Mouse (Mus musculus): ENCODE measurements around the gene Zranb3. TPM values are rescaled to one million over a fixed set of nuclear protein-coding genes. Genes with fewer than 3 reads are reported as not detected.

Gene Zranb3
- polyA plus RNA-seq, 1 experiment: 7.6 TPM

- Histone ChIP-seq H3K27ac (ENCODE audit: control insufficient read depth, insufficient read depth, low read depth, low read length, poor library complexity) (no peak overlapping the region), H3K4me1 (ENCODE audit: control insufficient read depth, insufficient read depth, low read length) (peaks cover 2% of the 10 kb centered on the region; the same call in 1 of the 2 replicates), H3K4me3 (replicated peaks; ENCODE audit: control insufficient read depth, low read depth, low read length) (no peak overlapping the region)
- TF ChIP-seq CTCF (IDR thresholded peaks at IDR 0.05; ENCODE audit: control insufficient read depth, insufficient read depth, low read length): no peak
- TF ChIP-seq POLR2A (IDR thresholded peaks at IDR 0.05; ENCODE audit: borderline replicate concordance, control insufficient read depth, low read depth, low read length): no peak
- WGBS: 78% methylated on average over 3 of the region's 3 CpGs
Observed at GRCm38 (mm10) chr1:128070003-128070402, 32.8 kb downstream of the Zranb3 start.

DNA sequence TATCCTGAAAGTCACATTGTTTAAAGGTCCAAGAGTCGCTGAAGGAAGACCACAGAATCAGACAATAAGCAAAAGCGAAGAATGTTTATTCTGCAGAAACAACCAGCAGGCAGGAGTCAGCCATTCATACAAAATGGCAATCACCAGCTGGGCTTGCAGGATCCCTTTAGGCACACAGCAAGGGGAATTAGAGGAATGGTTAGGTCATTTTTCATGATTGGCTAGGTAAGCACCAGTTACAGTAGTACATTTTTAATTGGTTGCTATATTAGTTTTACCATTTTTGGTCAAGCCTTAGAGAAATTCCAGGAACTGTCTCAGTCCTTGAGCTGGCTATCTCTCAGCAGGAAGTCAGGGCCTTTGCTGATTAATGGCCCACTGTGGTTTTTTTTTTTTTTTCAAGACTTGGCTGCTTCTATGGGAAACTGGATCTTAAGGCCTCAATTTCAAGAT is 33.9 kb downstream of the Zranb3 start:
- TF ChIP-seq CTCF (IDR thresholded peaks at IDR 0.05; ENCODE audit: control insufficient read depth, insufficient read depth, low read length) (no peak), POLR2A (IDR thresholded peaks at IDR 0.05; ENCODE audit: borderline replicate concordance, control insufficient read depth, low read depth, low read length) (no peak)
- Histone ChIP-seq H3K4me1 (ENCODE audit: control insufficient read depth, insufficient read depth, low read length) (peaks cover 2% of the 10 kb centered on the region; the same call in 1 of the 2 replicates), H3K27ac (ENCODE audit: control insufficient read depth, insufficient read depth, low read depth, low read length, poor library complexity) (no peak overlapping the region), H3K4me3 (replicated peaks; ENCODE audit: control insufficient read depth, low read depth, low read length) (no peak overlapping the region)
- WGBS: 64% methylated on average over 2 of the region's 2 CpGs

DNA sequence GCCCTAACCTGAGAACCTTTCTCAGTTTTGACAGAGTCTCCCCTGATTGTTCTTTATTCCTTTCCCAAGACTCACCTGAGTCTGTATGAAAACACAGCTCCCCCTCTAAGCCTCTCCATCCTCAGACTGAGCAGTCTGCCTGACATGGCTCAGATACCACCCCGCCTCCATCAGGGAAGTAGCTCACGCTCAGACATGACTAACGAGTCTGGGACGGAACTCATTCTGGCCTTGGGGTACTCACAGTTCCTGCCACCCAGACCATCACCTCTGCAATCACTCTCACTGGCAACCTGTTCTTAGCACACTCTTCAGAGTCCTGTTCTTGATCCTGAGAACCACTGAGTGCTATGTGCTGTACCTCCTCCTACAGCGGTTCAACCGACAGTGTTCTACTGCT is 38.1 kb downstream of the Zranb3 start:
- TF ChIP-seq CTCF (IDR thresholded peaks at IDR 0.05; ENCODE audit: control insufficient read depth, insufficient read depth, low read length) (no peak), POLR2A (IDR thresholded peaks at IDR 0.05; ENCODE audit: borderline replicate concordance, control insufficient read depth, low read depth, low read length) (no peak)
- H3K4me3 ChIP-seq (replicated peaks; ENCODE audit: control insufficient read depth, low read depth, low read length): no peak overlapping the region
- WGBS: 92% methylated on average over 6 of the region's 6 CpGs
- no peak overlapping the region for H3K27ac ChIP-seq (ENCODE audit: control insufficient read depth, insufficient read depth, low read depth, low read length, poor library complexity)
- H3K4me1 ChIP-seq (ENCODE audit: control insufficient read depth, insufficient read depth, low read length): peaks cover 2% of the 10 kb centered on the region; the same call in 1 of the 2 replicates

DNA sequence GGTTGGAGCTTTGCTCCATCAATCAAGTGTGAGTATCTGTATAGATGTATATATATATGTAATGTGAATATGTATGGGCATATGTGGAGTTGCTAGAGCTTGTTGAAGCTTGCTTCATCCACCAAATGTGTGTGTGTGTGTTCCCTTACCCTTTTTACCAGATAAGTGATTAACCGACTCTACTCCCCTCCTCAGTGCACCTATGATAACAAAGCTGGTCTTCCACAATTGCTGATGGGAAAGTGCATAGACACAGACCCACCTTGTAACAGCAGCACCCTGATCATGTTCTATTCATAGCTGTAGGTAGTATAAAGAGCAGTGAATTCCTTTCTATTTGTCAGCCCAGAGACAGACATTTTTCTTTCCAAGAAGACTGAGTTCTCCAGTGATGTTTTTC is 40.7 kb downstream of the Zranb3 start:
- Histone ChIP-seq H3K27ac (ENCODE audit: control insufficient read depth, insufficient read depth, low read depth, low read length, poor library complexity) (no peak overlapping the region), H3K4me1 (ENCODE audit: control insufficient read depth, insufficient read depth, low read length) (no peaks in the 10 kb centered on the region), H3K4me3 (replicated peaks; ENCODE audit: control insufficient read depth, low read depth, low read length) (no peak overlapping the region)
- 59% methylated on average over 1 of the region's 1 CpGs for WGBS
- TF ChIP-seq CTCF (IDR thresholded peaks at IDR 0.05; ENCODE audit: control insufficient read depth, insufficient read depth, low read length): no peak
- no peak for TF ChIP-seq POLR2A (IDR thresholded peaks at IDR 0.05; ENCODE audit: borderline replicate concordance, control insufficient read depth, low read depth, low read length)

DNA sequence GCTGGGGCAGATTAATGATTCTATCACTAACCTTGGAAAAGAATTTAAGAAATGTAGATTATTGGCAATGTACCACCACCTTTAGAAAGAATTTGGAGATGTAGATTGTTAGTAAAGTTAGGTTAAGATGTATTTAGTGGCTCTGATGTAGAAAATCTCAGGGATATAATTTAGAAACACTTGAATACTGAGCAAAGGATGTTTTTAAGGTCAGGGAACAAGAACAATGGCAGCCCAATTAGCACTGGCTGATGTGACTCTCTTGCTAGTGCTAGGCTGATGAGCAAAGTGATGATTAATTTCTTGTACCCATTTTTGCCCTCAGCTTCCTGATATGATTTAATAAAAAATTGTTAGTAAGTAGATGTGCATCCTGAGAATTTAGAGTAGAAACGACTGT is 41.4 kb downstream of the Zranb3 start:
- WGBS: 84% methylated on average over 1 of the region's 1 CpGs
- Histone ChIP-seq H3K27ac (ENCODE audit: control insufficient read depth, insufficient read depth, low read depth, low read length, poor library complexity) (no peak overlapping the region), H3K4me1 (ENCODE audit: control insufficient read depth, insufficient read depth, low read length) (no peaks in the 10 kb centered on the region), H3K4me3 (replicated peaks; ENCODE audit: control insufficient read depth, low read depth, low read length) (no peak overlapping the region)
- TF ChIP-seq POLR2A (IDR thresholded peaks at IDR 0.05; ENCODE audit: borderline replicate concordance, control insufficient read depth, low read depth, low read length) (no peak), CTCF (IDR thresholded peaks at IDR 0.05; ENCODE audit: control insufficient read depth, insufficient read depth, low read length) (no peak)

DNA sequence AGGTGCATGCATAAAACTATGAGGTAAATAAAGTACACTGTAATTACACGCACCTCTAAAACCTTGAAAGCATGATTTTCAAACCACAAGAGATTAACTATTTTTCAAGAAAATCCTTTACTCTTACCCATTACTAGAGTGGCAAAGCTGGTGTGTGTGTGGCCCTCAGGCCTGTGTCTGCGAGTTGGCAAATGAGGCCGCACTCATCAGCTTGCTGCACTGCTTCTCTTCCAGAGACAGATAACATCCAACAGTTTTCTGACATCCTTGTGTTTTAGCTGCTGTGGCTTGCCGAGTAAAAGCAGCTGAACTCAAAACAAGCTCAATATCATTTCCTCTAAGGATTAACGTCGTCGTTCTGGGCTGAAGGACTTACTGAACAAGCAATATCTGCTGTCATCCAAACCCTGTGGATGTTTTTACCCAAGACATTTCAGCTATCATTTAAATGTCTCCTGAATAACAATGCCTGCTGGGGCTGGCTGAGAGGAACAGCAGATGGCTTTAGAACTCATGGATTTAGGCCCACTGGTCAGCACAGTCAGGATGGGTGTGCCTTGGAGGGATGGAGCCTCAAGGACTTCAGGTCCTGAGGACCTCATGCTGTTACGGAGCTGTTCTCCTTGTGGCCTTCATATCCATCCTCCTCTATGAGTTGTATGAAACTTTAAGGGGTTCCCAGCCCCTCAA is 42.0 kb downstream of the Zranb3 start:
- H3K4me3 ChIP-seq (replicated peaks; ENCODE audit: control insufficient read depth, low read depth, low read length): no peak overlapping the region
- TF ChIP-seq POLR2A (IDR thresholded peaks at IDR 0.05; ENCODE audit: borderline replicate concordance, control insufficient read depth, low read depth, low read length) (no peak), CTCF (IDR thresholded peaks at IDR 0.05; ENCODE audit: control insufficient read depth, insufficient read depth, low read length) (no peak)
- no peaks in the 10 kb centered on the region for H3K4me1 ChIP-seq (ENCODE audit: control insufficient read depth, insufficient read depth, low read length)
- no peak overlapping the region for H3K27ac ChIP-seq (ENCODE audit: control insufficient read depth, insufficient read depth, low read depth, low read length, poor library complexity)
- WGBS: 78% methylated on average over 8 of the region's 8 CpGs

GRCm38 (mm10) chr1:128058625-128059024 is 44.2 kb downstream of the Zranb3 start:
- Histone ChIP-seq H3K4me1 (ENCODE audit: control insufficient read depth, insufficient read depth, low read length) (no peaks in the 10 kb centered on the region), H3K4me3 (replicated peaks; ENCODE audit: control insufficient read depth, low read depth, low read length) (no peak overlapping the region), H3K27ac (ENCODE audit: control insufficient read depth, insufficient read depth, low read depth, low read length, poor library complexity) (no peak overlapping the region)
- no peak for TF ChIP-seq CTCF (IDR thresholded peaks at IDR 0.05; ENCODE audit: control insufficient read depth, insufficient read depth, low read length)
- TF ChIP-seq POLR2A (IDR thresholded peaks at IDR 0.05; ENCODE audit: borderline replicate concordance, control insufficient read depth, low read depth, low read length): no peak
- whole genome bisulfite sequencing: 89% methylated on average over 5 of the region's 5 CpGs

GRCm38 (mm10) chr1:128057269-128057668 is 45.6 kb downstream of the Zranb3 start:
- 72% methylated on average over 4 of the region's 4 CpGs for WGBS
- no peak overlapping the region for H3K4me3 ChIP-seq (replicated peaks; ENCODE audit: control insufficient read depth, low read depth, low read length)
- no peak overlapping the region for H3K27ac ChIP-seq (ENCODE audit: control insufficient read depth, insufficient read depth, low read depth, low read length, poor library complexity)
- H3K4me1 ChIP-seq (ENCODE audit: control insufficient read depth, insufficient read depth, low read length): no peaks in the 10 kb centered on the region
- TF ChIP-seq POLR2A (IDR thresholded peaks at IDR 0.05; ENCODE audit: borderline replicate concordance, control insufficient read depth, low read depth, low read length) (no peak), CTCF (IDR thresholded peaks at IDR 0.05; ENCODE audit: control insufficient read depth, insufficient read depth, low read length) (no peak)

Data from bone marrow, adult 2 months (tissue).